Mouse (Mus musculus) gastrocnemius, postnatal 36 days (tissue): ENCODE measurements around the gene Gm17490. TPM values are rescaled to one million over a fixed set of nuclear protein-coding genes. Genes with fewer than 3 reads are reported as not detected.
"Not testable (repeated sequence)": the region's sequence is repeated elsewhere in the genome, so short reads cannot be mapped to it uniquely, and the experiment has no call there.

ENCODE experiments used
- DNase-seq, 2 experiments: peaks; one replicate each; pipeline ENCODE4 v3.0.0; 2022
- intact Hi-C: fragments of 180-260 bp; cut with DNase I; formaldehyde crosslinking; loops from one replicate; pipeline ENCODE4 v1.15.1; 2025
- total RNA-seq, 2 experiments: library from RNA; stranded (reverse); gene quantifications; 2 replicates each; pipeline ENCODE4 v1.2.3; 2021

Gene Gm17490
- total RNA-seq, 2 experiments from 2014 or later, result not detected

- DNase-seq, result no peak
- intact Hi-C loops, result no loop called here
Observed at GRCm38 (mm10) chr2:11635471-11636137, 9.5 kb upstream of the Gm17490 start.

GRCm38 (mm10) chr2:11635035-11635434, 9.0 kb upstream of the Gm17490 start:
- intact Hi-C loops, result no loop called here
- no peak for DNase-seq

GRCm38 (mm10) chr2:11623726-11624125, 2.3 kb downstream of the Gm17490 start:
- DNase-seq, result no peak
- intact Hi-C loops, result no loop called here

- intact Hi-C loops, result no loop called here
- no peak for DNase-seq
Observed at GRCm38 (mm10) chr2:11623173-11623572, 2.9 kb downstream of the Gm17490 start.

- intact Hi-C loops, result no loop called here
- no peak for DNase-seq
Observed at GRCm38 (mm10) chr2:11619598-11619997, 6.5 kb downstream of the Gm17490 start.

- DNase-seq, result no peak
- intact Hi-C loops, result no loop called here
Observed at GRCm38 (mm10) chr2:11616846-11617245, 9.2 kb downstream of the Gm17490 start.

GRCm38 (mm10) chr2:11612939-11613338, 13.1 kb downstream of the Gm17490 start:
- intact Hi-C loops, DNase-seq: not testable (repeated sequence)

- intact Hi-C loops, result not testable (repeated sequence)
Observed at GRCm38 (mm10) chr2:11606718-11607117, 19.3 kb downstream of the Gm17490 start.

GRCm38 (mm10) chr2:11604911-11605310, 21.2 kb downstream of the Gm17490 start:
- intact Hi-C loops, result no loop called here

More at GRCm38 (mm10) chr2:11606718-11607117, 19.3 kb downstream of the Gm17490 start:
- DNase-seq, result not testable (repeated sequence)

GRCm38 (mm10) chr2:11604053-11604452, 22.0 kb downstream of the Gm17490 start, which contains the start of gene Rbm17:
Gene Rbm17 (minus strand): TSS chr2:11604153.
- no peak for DNase-seq
- intact Hi-C loops, result no loop called here

More at GRCm38 (mm10) chr2:11604911-11605310, 21.2 kb downstream of the Gm17490 start:
- DNase-seq, result no peak

GRCm38 (mm10) chr2:11602506-11603489, 23.3 kb downstream of the Gm17490 start:
- peak; percentile 91 to 95 for DNase-seq
- intact Hi-C loops, result no loop called here

GRCm38 (mm10) chr2:11601795-11602194, 24.3 kb downstream of the Gm17490 start:
- DNase-seq, result no peak
- intact Hi-C loops, result no loop called here

- intact Hi-C loops, result no loop called here
Observed at GRCm38 (mm10) chr2:11597906-11598305, 28.2 kb downstream of the Gm17490 start.

GRCm38 (mm10) chr2:11596690-11597089, 29.4 kb downstream of the Gm17490 start:
- no peak for DNase-seq
- intact Hi-C loops, result no loop called here

More at GRCm38 (mm10) chr2:11597906-11598305, 28.2 kb downstream of the Gm17490 start:
- no peak for DNase-seq

- no peak for DNase-seq
- intact Hi-C loops, result loop anchor here (5.0 kb wide), 1 partner anchor 586 kb away; no protein-coding TSS in a partner anchor
Observed at GRCm38 (mm10) chr2:11587996-11588395, 38.1 kb downstream of the Gm17490 start.

- DNase-seq, result no peak
- intact Hi-C loops, result no loop called here
Observed at GRCm38 (mm10) chr2:11579399-11579798, 46.7 kb downstream of the Gm17490 start.

- DNase-seq, result no peak
- intact Hi-C loops, result no loop called here
Observed at GRCm38 (mm10) chr2:11578187-11578586, 47.9 kb downstream of the Gm17490 start.
